Mouse (Mus musculus) lung, embryonic 15.5 days (tissue): ENCODE results near the gene Sema6d. TPM values are rescaled to one million over a fixed set of nuclear protein-coding genes. Genes with fewer than 3 reads are reported as not detected.

ENCODE experiments used
- ATAC-seq: fragments of 200-750 bp; cut with Nextera tagmentation; 2 replicates; pipeline ENCODE4 v1.8.0; 2017; ENCODE audit warnings: moderate number of reproducible peaks, borderline replicate concordance; ENCODE audit not compliant: low FRiP score, low TSS enrichment; ENCODE audit errors: extremely low read depth
- H3K27ac ChIP-seq: fragments of 300-500 bp; sonication (generic); 2 replicates; pipeline ENCODE4 v1.5.1; 2015; ENCODE audit warnings: moderate library complexity, mild to moderate bottlenecking, inconsistent platforms
- H3K27me3 ChIP-seq: fragments of 300-500 bp; sonication (generic); 2 replicates; pipeline ENCODE4 v1.6.1; 2015; ENCODE audit warnings: inconsistent platforms
- H3K36me3 ChIP-seq: fragments of 300-500 bp; sonication (generic); 2 replicates; pipeline ENCODE4 v1.6.1; 2015; ENCODE audit warnings: inconsistent platforms
- H3K4me1 ChIP-seq: fragments of 300-500 bp; sonication (generic); 2 replicates; pipeline ENCODE4 v1.6.1; 2015; ENCODE audit warnings: inconsistent platforms
- H3K4me2 ChIP-seq: fragments of 300-500 bp; sonication (generic); 2 replicates; pipeline ENCODE4 v1.6.1; 2015; ENCODE audit warnings: inconsistent platforms, mild to moderate bottlenecking, moderate library complexity
- H3K4me3 ChIP-seq: fragments of 300-500 bp; sonication (generic); 2 replicates; pipeline ENCODE4 v1.5.1; 2015; ENCODE audit warnings: mild to moderate bottlenecking, inconsistent platforms
- H3K9ac ChIP-seq: fragments of 300-500 bp; sonication (generic); 2 replicates; pipeline ENCODE4 v1.6.1; 2015; ENCODE audit warnings: inconsistent platforms
- H3K9me3 ChIP-seq: fragments of 300-500 bp; sonication (generic); 2 replicates; pipeline ENCODE4 v1.6.1; 2016; ENCODE audit warnings: inconsistent platforms
- WGBS: fragments of 180-500 bp; shearing (Covaris S2); methylation state at CpG from one replicate; pipeline ENCODE4 v1.1.7; 2015; 5-methylcytosine and 5-hydroxymethylcytosine counted together
- polyA plus RNA-seq: library from polyadenylated mRNA; unstranded; fragments of >200 nt; fragmentation: Nextera tagmentation; extraction: Ambion mirVana; gene quantifications from 2 replicates; pipeline ENCODE4 v1.2.1, GENCODE M21; 2015

Sema6d gene
- polyA plus RNA-seq, 1 experiment from 2014 or later = 19.6 TPM

GRCm38 (mm10) chr2:124118469-124119243 is 28.9 kb downstream of the Sema6d start:
- WGBS = 31% methylated on average over 11 of the region's 11 CpGs
- ATAC-seq = peak; percentile 8; the same call in 1 of the 2 replicates
- Histone ChIP-seq H3K27ac (peak overlapping the region; percentile 33), H3K4me1 (peaks cover 6% of the 10 kb centered on the region; the same call in 1 of the 2 replicates), H3K9ac (no peak overlapping the region), H3K4me2 (no peak overlapping the region), H3K4me3 (no peak overlapping the region), H3K27me3 (no peaks in the 10 kb centered on the region), H3K9me3 (no peaks in the 10 kb centered on the region), H3K36me3 (no peaks in the 10 kb centered on the region)

DNA sequence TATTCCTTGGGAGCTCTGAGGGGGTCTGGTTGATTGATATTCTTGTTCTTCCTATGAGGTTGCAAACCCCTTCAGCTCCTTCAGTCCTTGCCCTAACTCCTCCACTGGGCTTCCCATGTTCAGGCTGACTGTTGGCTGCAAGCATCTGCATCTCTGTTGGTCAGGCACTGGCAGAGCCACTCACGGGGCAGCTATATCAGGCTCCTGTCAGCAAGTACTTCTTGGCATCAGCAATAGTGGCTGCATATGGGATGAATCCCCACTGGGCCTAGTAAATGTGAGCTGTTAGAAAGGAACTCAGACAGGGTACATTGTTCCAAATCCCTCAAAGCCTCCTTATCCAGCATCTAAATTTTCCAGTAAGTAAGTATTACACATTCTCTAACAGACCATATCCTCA is 30.6 kb downstream of the Sema6d start:
- H3K4me1 ChIP-seq = peaks cover 6% of the 10 kb centered on the region; the same call in 1 of the 2 replicates
- no peaks in the 10 kb centered on the region for H3K9me3 ChIP-seq
- no peaks in the 10 kb centered on the region for H3K36me3 ChIP-seq
- 83% methylated on average over 1 of the region's 1 CpGs for WGBS
- no peak overlapping the region for H3K4me2 ChIP-seq
- ATAC-seq = no peak
- H3K4me3 ChIP-seq = no peak overlapping the region
- no peak overlapping the region for H3K9ac ChIP-seq
- H3K27me3 ChIP-seq = no peaks in the 10 kb centered on the region
- H3K27ac ChIP-seq = no peak overlapping the region

DNA sequence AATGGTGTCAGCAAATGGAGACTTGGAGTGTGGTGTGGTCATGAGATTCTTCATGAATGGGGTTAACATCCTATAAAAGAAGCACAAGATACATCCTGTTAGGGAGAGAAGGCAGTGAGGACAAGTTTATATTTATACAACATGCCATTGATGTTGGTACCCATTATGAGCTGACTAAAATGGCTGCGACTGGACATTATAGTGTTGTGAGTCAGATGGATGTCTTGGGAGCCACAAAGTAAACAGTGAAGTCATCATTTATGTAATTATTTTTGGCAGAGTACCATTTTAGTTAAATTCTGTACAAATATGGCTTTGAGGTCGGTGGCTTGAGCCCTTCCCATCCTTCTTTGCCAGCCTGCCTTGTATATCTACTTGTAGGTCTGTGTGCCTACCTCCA is 31.8 kb downstream of the Sema6d start:
- Histone ChIP-seq H3K9me3 (no peaks in the 10 kb centered on the region), H3K4me3 (no peak overlapping the region), H3K9ac (no peak overlapping the region), H3K4me1 (peaks cover 7% of the 10 kb centered on the region), H3K27me3 (no peaks in the 10 kb centered on the region), H3K4me2 (no peak overlapping the region), H3K36me3 (no peaks in the 10 kb centered on the region), H3K27ac (no peak overlapping the region)
- 21% methylated on average over 2 of the region's 2 CpGs for WGBS
- ATAC-seq = peak; percentile 49; the same call in 1 of the 2 replicates

- Histone ChIP-seq H3K4me2 (no peak overlapping the region), H3K9me3 (no peaks in the 10 kb centered on the region), H3K9ac (no peak overlapping the region), H3K4me3 (no peak overlapping the region), H3K27ac (no peak overlapping the region), H3K4me1 (peaks cover 4% of the 10 kb centered on the region; the same call in 1 of the 2 replicates), H3K27me3 (no peaks in the 10 kb centered on the region), H3K36me3 (no peaks in the 10 kb centered on the region)
- WGBS = 77% methylated on average over 7 of the region's 7 CpGs
- no peak for ATAC-seq
Observed at GRCm38 (mm10) chr2:124125504-124125903, 35.7 kb downstream of the Sema6d start.

DNA sequence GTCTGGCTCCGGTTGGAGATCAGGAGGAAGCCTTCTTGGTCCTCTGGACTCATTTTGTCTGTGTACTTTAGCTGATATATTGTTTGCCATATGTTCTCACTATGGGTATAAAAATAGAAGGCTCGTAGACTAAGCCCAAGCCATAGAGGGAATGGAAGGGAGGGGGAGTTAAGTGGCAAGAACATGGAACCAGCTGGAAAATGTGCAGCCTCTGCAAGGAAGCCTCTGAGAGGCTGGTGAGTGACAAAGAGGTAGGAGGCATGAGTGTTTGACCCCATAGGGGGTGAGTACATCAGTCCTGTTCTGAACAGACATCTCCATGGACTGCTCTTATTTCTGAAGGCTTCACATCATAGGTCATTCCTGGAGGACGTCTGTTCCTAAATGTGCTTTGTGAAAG is 37.1 kb downstream of the Sema6d start:
- Histone ChIP-seq H3K27ac (no peak overlapping the region), H3K9me3 (no peaks in the 10 kb centered on the region), H3K27me3 (no peaks in the 10 kb centered on the region), H3K36me3 (no peaks in the 10 kb centered on the region), H3K4me1 (peaks cover 4% of the 10 kb centered on the region; the same call in 1 of the 2 replicates), H3K4me3 (no peak overlapping the region), H3K9ac (no peak overlapping the region), H3K4me2 (no peak overlapping the region)
- 20% methylated on average over 3 of the region's 3 CpGs for WGBS
- peak; percentile 64; the same call in 1 of the 2 replicates for ATAC-seq

DNA sequence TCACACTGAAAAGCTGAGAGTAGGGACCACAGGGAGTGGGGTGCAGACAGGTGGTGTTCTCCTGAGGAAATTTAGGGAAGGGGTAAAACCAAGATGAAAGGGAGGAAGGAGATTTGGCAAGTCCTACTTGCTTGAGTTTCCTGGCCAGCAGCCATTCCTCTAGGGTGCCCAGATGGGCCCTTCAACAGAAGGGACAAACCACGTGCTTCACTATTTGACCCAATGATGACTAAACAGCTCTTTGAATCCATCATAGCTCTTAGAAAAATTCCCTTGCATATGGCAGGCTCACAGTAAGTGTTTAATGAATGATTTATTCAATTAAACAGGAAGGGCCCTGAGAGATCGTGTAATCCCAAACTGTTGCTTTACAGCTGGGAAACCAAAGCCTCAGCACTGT is 41.1 kb downstream of the Sema6d start:
- H3K27ac ChIP-seq = no peak overlapping the region

GRCm38 (mm10) chr2:124141510-124142044 is 51.8 kb downstream of the Sema6d start:
- ATAC-seq = no peak
- Histone ChIP-seq H3K4me3 (no peak overlapping the region), H3K9ac (no peak overlapping the region), H3K4me2 (no peak overlapping the region), H3K27me3 (no peaks in the 10 kb centered on the region), H3K27ac (no peak overlapping the region), H3K36me3 (no peaks in the 10 kb centered on the region), H3K9me3 (no peaks in the 10 kb centered on the region), H3K4me1 (no peaks in the 10 kb centered on the region)
- WGBS = 57% methylated on average over 3 of the region's 3 CpGs

More for the DNA sequence above, 41.1 kb downstream of the Sema6d start:
- no peaks in the 10 kb centered on the region for H3K27me3 ChIP-seq
- no peaks in the 10 kb centered on the region for H3K9me3 ChIP-seq
- no peak overlapping the region for H3K4me3 ChIP-seq
- H3K9ac ChIP-seq = no peak overlapping the region
- peaks cover 4% of the 10 kb centered on the region; the same call in 1 of the 2 replicates for H3K4me1 ChIP-seq
- ATAC-seq = no peak
- WGBS = 41% methylated on average over 2 of the region's 2 CpGs
- no peak overlapping the region for H3K4me2 ChIP-seq
- H3K36me3 ChIP-seq = no peaks in the 10 kb centered on the region

DNA sequence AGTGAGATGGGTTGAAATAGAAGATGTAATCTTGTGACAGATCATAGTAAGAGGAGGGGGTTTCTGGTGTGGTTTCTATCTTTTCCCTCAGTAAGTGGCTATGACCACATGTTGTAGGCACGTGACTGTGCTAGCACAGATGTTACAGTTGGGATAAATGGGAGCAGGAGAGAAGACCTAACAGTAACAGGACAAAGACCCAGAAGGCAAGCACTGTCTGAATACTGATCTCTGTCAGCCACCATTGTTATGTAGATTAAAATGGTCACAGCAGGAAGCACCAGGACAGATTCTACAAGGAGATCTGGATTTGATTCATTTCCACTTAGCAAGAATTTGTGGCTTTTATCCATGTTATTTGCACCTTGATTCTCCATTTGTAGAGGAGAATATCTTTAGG is 55.8 kb downstream of the Sema6d start:
- no peak overlapping the region for H3K27ac ChIP-seq
- 42% methylated on average over 1 of the region's 1 CpGs for WGBS
- H3K36me3 ChIP-seq = no peaks in the 10 kb centered on the region
- H3K4me2 ChIP-seq = no peak overlapping the region
- no peaks in the 10 kb centered on the region for H3K4me1 ChIP-seq
- no peak overlapping the region for H3K9ac ChIP-seq
- no peak for ATAC-seq
- H3K9me3 ChIP-seq = no peaks in the 10 kb centered on the region
- no peaks in the 10 kb centered on the region for H3K27me3 ChIP-seq
- H3K4me3 ChIP-seq = no peak overlapping the region

DNA sequence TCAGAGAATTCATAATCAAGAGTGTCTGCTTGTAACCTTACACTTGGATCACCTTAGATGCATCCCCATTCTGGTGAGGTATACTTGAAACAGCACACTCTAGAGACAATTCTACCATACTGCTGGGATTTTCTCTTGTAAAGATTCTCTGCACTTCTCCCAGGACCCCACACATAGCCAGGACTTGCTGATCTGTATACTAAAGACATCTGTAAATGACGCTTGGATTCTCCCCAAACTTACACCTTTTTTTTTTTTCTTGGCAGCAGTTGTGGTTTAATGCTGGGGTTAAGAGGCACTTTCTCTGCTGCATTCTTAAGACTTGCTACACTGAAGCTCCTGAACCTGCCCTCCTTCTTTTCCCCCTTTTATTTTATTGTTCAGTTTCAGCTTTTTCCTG is 68.4 kb downstream of the Sema6d start:
- WGBS = 21% methylated on average over 1 of the region's 1 CpGs
- H3K4me3 ChIP-seq = no peak overlapping the region
- H3K4me2 ChIP-seq = no peak overlapping the region
- no peak overlapping the region for H3K9ac ChIP-seq
- peak; percentile 55; the same call in 1 of the 2 replicates for ATAC-seq
- H3K4me1 ChIP-seq = peaks cover 9% of the 10 kb centered on the region
- H3K36me3 ChIP-seq = no peaks in the 10 kb centered on the region
- no peaks in the 10 kb centered on the region for H3K9me3 ChIP-seq
- no peaks in the 10 kb centered on the region for H3K27me3 ChIP-seq
- H3K27ac ChIP-seq = no peak overlapping the region

DNA sequence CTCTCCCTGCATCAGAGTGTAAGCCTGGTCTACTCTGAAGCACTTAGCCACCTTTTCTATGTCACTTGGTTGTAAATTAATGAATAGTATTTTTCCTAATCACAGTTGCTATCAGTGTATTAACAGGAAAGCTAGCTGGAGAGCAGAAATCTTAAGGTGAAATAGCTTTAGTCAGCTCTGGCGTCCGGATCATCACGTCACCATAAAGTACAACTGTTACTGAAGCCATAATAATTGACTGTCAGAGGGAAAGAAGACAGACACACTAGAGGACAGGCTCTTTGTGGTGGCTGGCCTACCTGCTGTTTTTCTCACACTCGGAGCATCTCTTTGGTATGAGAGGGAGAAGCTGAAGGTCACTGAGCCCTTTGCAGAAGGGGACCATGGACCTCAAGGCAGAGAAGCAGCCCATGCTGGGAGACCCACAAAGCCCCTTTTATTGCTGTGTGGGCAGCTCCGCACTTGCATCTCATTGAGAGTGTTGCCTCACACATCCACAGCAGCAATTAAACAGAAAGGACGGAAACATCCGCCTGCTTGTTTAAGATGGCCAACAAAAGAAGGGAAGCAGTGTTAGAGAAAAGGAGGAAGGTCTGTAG is 72.3 kb downstream of the Sema6d start:
- no peaks in the 10 kb centered on the region for H3K27me3 ChIP-seq
- H3K36me3 ChIP-seq = no peaks in the 10 kb centered on the region
- H3K4me3 ChIP-seq = no peak overlapping the region
- H3K9ac ChIP-seq = no peak overlapping the region
- peak overlapping the region; percentile 53; the same call in 1 of the 2 replicates for H3K27ac ChIP-seq
- H3K9me3 ChIP-seq = no peaks in the 10 kb centered on the region
- no peak for ATAC-seq
- no peak overlapping the region for H3K4me2 ChIP-seq
- H3K4me1 ChIP-seq = peaks cover 9% of the 10 kb centered on the region
- WGBS = 68% methylated on average over 7 of the region's 7 CpGs

GRCm38 (mm10) chr2:124168411-124168810 is 78.6 kb downstream of the Sema6d start:
- H3K27ac ChIP-seq = no peak overlapping the region
- no peak for ATAC-seq

GRCm38 (mm10) chr2:124171718-124172117 is 81.9 kb downstream of the Sema6d start:
- Histone ChIP-seq H3K9ac (no peak overlapping the region), H3K36me3 (no peaks in the 10 kb centered on the region), H3K4me3 (no peak overlapping the region), H3K4me1 (0 out of 2 replicates have a peak, but pooled peaks cover 2% of the 10 kb centered on the region), H3K27ac (no peak overlapping the region), H3K4me2 (no peak overlapping the region), H3K27me3 (no peaks in the 10 kb centered on the region), H3K9me3 (no peaks in the 10 kb centered on the region)
- no peak for ATAC-seq
- 88% methylated on average over 3 of the region's 3 CpGs for WGBS

More at GRCm38 (mm10) chr2:124168411-124168810, 78.6 kb downstream of the Sema6d start:
- H3K9ac ChIP-seq = no peak overlapping the region
- H3K27me3 ChIP-seq = no peaks in the 10 kb centered on the region
- no peak overlapping the region for H3K4me3 ChIP-seq
- H3K4me2 ChIP-seq = no peak overlapping the region
- WGBS = 86% methylated on average over 1 of the region's 1 CpGs
- no peaks in the 10 kb centered on the region for H3K36me3 ChIP-seq
- no peaks in the 10 kb centered on the region for H3K4me1 ChIP-seq
- no peaks in the 10 kb centered on the region for H3K9me3 ChIP-seq
